Mouse (Mus musculus): ENCODE data around the gene Chn2.

Chn2 gene

GRCm38 (mm10) chr6:54197821-54198412 lies 158.6 kb downstream of the Chn2 start:
- no peak for DNase-seq (ENCODE audit: extremely low spot score)

- DNase-seq (ENCODE audit: extremely low spot score) = no peak
These were observed 160.2 kb downstream of the Chn2 start for GRCm38 (mm10) chr6:54199516-54199915.

- DNase-seq (ENCODE audit: extremely low spot score) = no peak
These were observed 160.8 kb downstream of the Chn2 start for GRCm38 (mm10) chr6:54200031-54200722.

- DNase-seq (ENCODE audit: extremely low spot score) = no peak
These were observed 163.1 kb downstream of the Chn2 start for GRCm38 (mm10) chr6:54202311-54203020.

- no peak for DNase-seq (ENCODE audit: extremely low spot score)
These were observed 164.0 kb downstream of the Chn2 start for GRCm38 (mm10) chr6:54203316-54203715.

- no peak for DNase-seq (ENCODE audit: extremely low spot score)
These were observed 164.6 kb downstream of the Chn2 start for GRCm38 (mm10) chr6:54203926-54204325.

- DNase-seq (ENCODE audit: extremely low spot score) = peak; percentile 27
These were observed 165.6 kb downstream of the Chn2 start for GRCm38 (mm10) chr6:54204931-54205330.

GRCm38 (mm10) chr6:54205471-54205870 lies 166.1 kb downstream of the Chn2 start:
- no peak for DNase-seq (ENCODE audit: extremely low spot score)

- no peak for DNase-seq (ENCODE audit: extremely low spot score)
These were observed 166.9 kb downstream of the Chn2 start for GRCm38 (mm10) chr6:54206221-54206738.

GRCm38 (mm10) chr6:54208786-54209185 lies 169.4 kb downstream of the Chn2 start:
- no peak for DNase-seq (ENCODE audit: extremely low spot score)

- no peak for DNase-seq (ENCODE audit: extremely low spot score)
These were observed 171.6 kb downstream of the Chn2 start for GRCm38 (mm10) chr6:54210971-54211370.

- DNase-seq (ENCODE audit: extremely low spot score) = no peak
These were observed 172.6 kb downstream of the Chn2 start for GRCm38 (mm10) chr6:54211939-54212338.

- DNase-seq (ENCODE audit: extremely low spot score) = no peak
These were observed 174.4 kb downstream of the Chn2 start for GRCm38 (mm10) chr6:54213743-54214142.

GRCm38 (mm10) chr6:54215636-54216035 lies 176.3 kb downstream of the Chn2 start:
- DNase-seq (ENCODE audit: extremely low spot score) = no peak

- no peak for DNase-seq (ENCODE audit: extremely low spot score)
These were observed 177.2 kb downstream of the Chn2 start for GRCm38 (mm10) chr6:54216512-54216911.

- DNase-seq (ENCODE audit: extremely low spot score) = no peak
These were observed 180.8 kb downstream of the Chn2 start for GRCm38 (mm10) chr6:54220124-54220523.

GRCm38 (mm10) chr6:54223529-54223928 lies 184.2 kb downstream of the Chn2 start:
- DNase-seq (ENCODE audit: extremely low spot score) = no peak

- DNase-seq (ENCODE audit: extremely low spot score) = no peak
These were observed 185.0 kb downstream of the Chn2 start for GRCm38 (mm10) chr6:54224325-54224724.

- no peak for DNase-seq (ENCODE audit: extremely low spot score)
These were observed 186.0 kb downstream of the Chn2 start for GRCm38 (mm10) chr6:54225327-54225726.

- DNase-seq (ENCODE audit: extremely low spot score) = no peak
These were observed 187.7 kb downstream of the Chn2 start for GRCm38 (mm10) chr6:54227061-54227460.

GRCm38 (mm10) chr6:54228421-54228820 lies 189.1 kb downstream of the Chn2 start:
- no peak for DNase-seq (ENCODE audit: extremely low spot score)

- peak; percentile 65 for DNase-seq (ENCODE audit: extremely low spot score)
These were observed 189.5 kb downstream of the Chn2 start for GRCm38 (mm10) chr6:54228874-54229273.

All from embryo, embryonic 9.5 days (tissue).